Mouse (Mus musculus) mature B cell (primary cell): ENCODE measurements around the gene Crxos.

Experiments used
- in situ Hi-C: fragments of 300-500 bp; cut with MboI; formaldehyde crosslinking; loops from 2 replicates; pipeline ENCODE4 v1.14.3; 2019

The Crxos gene

GRCm38 (mm10) chr7:15921796-15922195, 39.4 kb downstream of the Crxos start:
- in situ Hi-C loops: no loop called here

GRCm38 (mm10) chr7:15922220-15922773, 39.9 kb downstream of the Crxos start, which contains the start of gene Selenow:
TSS of gene Selenow (minus strand) at chr7:15922402.
- in situ Hi-C loops: no loop called here

- in situ Hi-C loops: no loop called here
These were observed 47.5 kb downstream of the Crxos start for GRCm38 (mm10) chr7:15929910-15930309.

- in situ Hi-C loops: no loop called here
These were observed 48.1 kb downstream of the Crxos start for GRCm38 (mm10) chr7:15930543-15930942.

- in situ Hi-C loops: no loop called here
These were observed 49.2 kb downstream of the Crxos start for GRCm38 (mm10) chr7:15931635-15932034.

- in situ Hi-C loops: no loop called here
These were observed 51.3 kb downstream of the Crxos start for GRCm38 (mm10) chr7:15933437-15934359.

GRCm38 (mm10) chr7:15937491-15937890, 55.1 kb downstream of the Crxos start:
- in situ Hi-C loops: no loop called here

GRCm38 (mm10) chr7:15938621-15939020, 56.2 kb downstream of the Crxos start:
- in situ Hi-C loops: no loop called here

GRCm38 (mm10) chr7:15944311-15944710, 61.9 kb downstream of the Crxos start:
- in situ Hi-C loops: no loop called here

GRCm38 (mm10) chr7:15945211-15945610, 62.8 kb downstream of the Crxos start:
- in situ Hi-C loops: no loop called here

GRCm38 (mm10) chr7:15945721-15946536, 63.5 kb downstream of the Crxos start, which contains the start of gene Nop53:
TSS of gene Nop53 (minus strand) at chr7:15946074.
- in situ Hi-C loops: no loop called here

- in situ Hi-C loops: no loop called here
These were observed 65.3 kb downstream of the Crxos start for GRCm38 (mm10) chr7:15947653-15948260.

GRCm38 (mm10) chr7:15948381-15948941, 66.0 kb downstream of the Crxos start:
- in situ Hi-C loops: no loop called here

- in situ Hi-C loops: no loop called here
These were observed 66.9 kb downstream of the Crxos start for GRCm38 (mm10) chr7:15949216-15949790.

GRCm38 (mm10) chr7:15950008-15950407, 67.6 kb downstream of the Crxos start:
- in situ Hi-C loops: no loop called here

GRCm38 (mm10) chr7:15952416-15952815, 70.0 kb downstream of the Crxos start:
- in situ Hi-C loops: no loop called here
